Mouse (Mus musculus) cerebellum, adult (tissue): ENCODE measurements around the gene Npas3.

Experiments
- ATAC-seq: cut with Nextera tagmentation; 2 replicates; pipeline ENCODE4 v1.9.2; 2017; ENCODE audit warnings: mild to moderate bottlenecking, moderate library complexity, mixed read lengths; ENCODE audit not compliant: insufficient number of reproducible peaks, low FRiP score, low TSS enrichment

Npas3 gene

DNA sequence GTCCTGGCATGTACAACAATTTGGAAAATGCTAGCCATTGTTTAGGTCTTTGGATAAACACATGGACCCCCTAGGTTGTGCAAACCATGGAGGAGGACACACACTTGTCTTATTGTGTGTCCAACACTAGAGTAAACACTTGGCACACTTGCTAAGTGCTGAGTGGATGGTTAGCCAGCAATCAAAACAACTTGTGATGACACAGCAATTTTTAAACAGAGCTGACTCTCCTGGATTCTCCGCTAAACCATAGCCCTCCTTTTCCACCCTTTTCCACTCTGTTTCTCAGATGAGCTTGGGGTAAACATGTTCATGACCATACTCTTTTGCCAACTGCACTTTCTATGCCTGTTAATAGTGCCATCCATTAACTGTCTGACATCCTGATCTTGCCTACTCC, 309.8 kb downstream of the Npas3 start:
- ATAC-seq, result no peak

DNA sequence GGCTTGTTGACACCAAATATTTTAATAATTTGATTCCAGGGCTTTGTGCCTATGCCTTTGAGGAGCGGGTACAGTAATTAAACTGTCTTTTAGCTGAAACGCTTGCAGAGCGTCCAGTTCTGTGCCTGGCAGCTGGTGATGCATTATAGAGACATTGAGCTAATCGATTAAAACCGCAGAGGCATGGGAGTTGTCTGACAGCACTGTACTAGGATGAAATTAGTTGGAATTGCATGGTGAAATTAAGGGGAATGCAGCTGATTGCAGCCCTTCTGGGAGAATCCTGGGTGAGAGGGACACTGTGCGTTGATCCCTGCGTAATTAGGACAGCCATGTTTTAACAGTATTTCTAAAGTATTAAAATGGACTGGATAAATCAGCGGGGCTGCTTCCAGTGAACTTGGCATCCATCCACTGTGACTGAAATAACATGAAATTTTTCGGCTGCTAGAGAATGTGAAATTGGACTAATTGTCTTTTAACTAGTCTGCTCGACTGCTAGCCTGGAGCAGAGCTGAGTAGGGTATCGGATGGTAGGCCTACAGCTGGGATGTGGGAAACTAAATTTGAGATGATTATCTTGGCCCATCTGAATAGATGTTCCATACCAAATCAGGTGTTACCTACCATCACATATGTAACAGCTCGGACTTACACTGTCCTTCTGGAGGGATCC, 318.4 kb downstream of the Npas3 start:
- ATAC-seq, result no peak

DNA sequence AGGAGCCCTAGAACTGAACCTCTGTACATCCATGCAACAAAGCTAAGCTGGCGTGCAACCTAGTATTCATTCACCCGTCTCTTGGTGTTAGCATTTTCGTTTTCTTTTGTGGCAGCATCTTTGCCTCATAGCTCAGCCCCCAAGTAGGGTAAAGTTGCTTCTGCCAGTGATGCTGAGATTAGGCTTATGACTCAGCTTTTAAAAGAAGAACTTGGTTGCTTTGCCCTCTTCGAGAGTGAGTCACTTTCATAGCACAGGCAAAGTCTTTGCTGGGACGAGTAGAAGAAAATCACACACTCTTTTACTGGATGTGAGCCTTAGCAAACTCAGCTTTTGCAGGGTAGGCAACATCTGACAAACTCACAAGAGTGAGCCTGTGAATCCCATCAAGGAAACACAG, 332.7 kb downstream of the Npas3 start:
- ATAC-seq, result no peak

DNA sequence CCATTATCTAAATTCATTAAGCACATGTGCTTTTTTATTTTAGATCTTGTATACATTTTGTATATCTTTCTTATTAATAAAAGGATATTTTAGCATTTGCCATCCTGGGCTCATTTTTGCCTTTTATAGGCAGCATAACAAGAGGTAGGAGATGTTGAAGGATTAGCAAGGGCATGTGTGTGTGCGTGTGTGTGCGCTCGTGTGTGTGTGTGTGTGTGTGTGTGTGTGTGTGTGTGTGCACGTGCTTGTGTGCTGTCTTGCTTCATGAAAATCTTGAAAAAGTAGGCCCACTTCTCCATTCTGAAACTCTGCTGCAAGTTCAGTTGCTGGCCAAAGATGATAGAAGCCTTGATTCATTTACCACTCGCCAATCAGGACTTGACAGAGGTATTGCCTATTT, 338.8 kb downstream of the Npas3 start:
- no peak for ATAC-seq

DNA sequence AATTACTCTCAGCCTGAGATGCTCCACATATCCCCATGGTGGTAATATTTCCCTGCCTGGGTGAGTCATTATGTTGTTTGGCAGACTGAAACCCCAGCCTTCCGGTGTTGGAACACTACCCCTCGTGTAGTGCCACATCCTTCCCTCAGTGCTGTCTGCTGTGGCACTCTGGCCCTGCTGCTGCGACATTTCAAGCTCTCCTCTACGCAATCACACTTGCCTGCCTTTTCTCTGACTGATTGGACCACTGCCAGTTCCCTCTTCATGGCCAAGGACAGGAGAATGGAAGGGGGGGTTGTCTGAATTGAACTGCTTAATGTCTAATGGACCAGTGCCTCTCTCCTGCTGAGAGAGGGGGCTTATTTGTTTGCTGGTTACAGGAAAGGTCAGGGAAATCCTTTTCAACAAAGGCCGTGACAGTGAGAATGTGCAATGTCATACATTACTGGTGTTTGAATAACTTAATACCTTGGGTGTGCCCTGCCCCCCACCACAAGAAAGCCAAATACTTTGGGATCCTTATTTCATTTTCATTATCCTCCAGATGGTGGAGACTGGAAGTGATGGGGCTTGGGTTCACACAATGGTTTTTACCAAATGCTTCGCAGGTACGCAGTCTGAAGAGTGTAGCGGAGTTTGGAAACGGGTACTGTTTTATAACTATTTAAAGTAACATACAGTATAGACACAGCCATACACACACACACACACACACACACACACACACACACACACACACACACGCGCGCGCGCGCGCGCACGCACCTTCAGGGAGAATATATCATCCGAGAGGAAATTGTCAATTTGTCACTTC, 339.4 kb downstream of the Npas3 start:
- no peak for ATAC-seq

DNA sequence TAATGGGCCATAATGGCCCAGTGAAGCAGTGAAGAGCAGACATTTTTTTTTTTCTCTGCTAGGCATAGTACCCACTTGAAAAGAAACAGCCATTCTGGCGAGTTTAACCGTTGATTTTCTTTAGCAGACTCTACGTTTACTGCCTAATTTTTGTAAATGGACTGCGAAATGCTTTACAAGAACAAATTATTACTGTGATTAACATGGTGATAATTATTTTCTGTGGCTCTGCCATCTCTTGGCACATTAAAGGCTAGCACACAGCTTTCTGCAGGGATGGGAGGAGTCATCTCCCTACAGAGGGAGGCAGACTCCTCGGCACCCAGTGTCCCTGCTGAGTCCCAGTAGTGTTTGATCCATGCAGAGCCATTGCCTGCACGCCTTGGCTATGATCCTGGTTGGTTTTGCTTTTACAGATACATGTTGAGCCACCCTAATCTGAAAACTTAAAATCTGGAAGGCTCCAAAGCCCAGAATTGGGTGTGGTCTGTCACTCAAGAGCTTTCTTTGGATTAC, 341.0 kb downstream of the Npas3 start:
- no peak for ATAC-seq

DNA sequence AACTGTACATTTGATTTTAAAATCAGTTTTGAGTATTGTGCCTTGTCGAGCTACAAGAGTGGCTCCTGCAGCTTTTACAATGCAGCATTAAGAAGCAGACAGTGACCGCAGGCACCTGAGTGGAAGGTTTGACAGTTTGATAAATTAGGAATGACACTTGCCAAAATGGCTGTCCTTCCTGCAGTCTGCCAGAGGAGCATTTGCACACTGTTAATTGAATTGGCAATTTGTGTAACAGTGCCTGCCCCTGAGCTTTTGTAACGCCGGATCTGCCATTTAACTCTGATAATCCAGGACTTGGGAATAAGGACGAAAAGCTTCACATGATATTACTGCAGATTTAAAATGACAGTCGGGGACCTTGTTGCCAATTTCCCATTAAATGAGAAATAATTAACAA, 357.2 kb downstream of the Npas3 start:
- ATAC-seq, result no peak

DNA sequence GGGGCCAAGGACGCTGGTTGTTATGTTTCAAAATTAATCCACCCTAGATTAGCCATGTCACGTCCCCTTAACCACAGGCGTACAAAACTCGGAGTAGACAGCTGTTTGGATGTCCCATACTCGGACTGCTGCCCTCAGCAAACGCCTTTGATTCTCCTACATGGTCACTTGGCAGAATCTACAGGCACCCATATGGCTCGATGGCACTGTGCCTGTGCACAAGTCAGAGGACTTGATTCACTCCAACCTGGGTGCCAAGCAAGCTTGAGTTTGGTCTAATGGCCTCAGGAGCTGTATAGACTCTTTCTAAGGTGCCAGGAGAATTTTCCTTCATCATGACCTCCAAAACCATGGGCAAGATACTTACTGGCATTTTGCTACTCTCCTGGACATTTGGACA, 363.6 kb downstream of the Npas3 start:
- ATAC-seq, result no peak

DNA sequence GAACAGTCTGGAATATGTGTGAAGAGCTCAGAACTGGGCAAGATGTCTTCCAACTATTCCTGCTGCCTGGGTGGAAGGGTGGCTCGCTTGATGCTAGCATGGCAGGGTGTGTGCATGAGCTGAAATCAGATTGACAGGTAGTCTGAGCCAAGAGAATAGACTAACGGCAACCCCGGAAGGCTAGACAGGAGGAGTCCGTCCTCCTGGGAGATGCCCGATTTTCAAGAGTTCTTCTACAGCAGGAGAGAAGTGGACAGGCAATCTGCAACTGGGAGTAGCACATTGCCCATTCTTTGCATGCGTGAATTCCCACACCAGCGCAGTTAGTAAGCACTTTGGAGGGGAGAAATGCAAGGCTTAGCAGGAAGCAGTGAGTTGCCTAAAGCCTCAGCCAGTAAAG, 372.8 kb downstream of the Npas3 start:
- no peak for ATAC-seq

DNA sequence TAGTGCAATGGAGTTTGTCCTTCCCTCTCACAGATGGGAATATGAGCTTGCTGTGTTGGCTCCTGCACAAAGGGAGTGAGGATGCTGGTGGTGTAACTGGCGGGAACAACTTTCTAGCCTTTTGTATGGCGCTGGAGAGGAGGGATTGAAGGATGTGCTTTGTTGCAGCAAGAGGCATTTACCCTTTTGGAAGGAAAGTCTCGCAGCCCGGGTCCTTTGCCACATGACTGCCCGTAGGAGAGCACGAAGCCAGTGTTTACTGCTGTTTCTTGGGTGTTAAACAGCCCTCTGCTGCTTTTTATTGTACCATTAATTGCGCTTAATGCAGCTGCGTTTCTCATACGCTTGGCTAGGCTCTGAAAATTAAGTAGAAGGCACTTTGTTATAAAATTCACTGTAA, 375.3 kb downstream of the Npas3 start:
- no peak for ATAC-seq

DNA sequence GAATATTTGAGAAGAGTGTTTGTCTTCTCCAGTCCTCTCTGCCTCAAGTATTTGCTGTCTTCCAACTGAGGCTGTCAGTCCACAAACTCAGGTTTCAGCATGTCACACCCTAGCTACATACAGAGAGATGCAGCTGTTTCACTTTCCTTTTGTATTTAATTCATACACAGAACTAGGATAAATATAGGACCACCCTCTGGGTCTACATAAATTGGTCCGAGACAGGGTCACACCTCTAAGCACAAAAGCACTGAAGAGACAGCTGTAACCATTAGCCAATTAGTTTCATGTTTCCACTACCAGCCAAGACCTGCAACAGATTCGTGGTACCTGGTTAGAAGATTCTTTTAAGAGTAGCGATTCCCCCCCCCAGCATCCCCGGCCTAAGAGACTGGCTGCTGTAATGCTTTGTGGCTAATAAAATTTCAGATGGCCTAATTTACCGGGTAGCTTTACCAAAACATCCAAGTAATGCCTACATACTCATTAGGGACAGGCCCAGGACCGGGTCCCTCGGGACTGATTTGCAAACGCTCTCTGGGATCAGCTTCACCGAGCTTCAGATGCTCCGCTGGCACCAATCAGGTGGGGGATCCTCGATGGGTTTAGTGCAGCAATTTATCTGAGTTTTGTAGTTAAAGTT, 376.0 kb downstream of the Npas3 start:
- no peak for ATAC-seq

DNA sequence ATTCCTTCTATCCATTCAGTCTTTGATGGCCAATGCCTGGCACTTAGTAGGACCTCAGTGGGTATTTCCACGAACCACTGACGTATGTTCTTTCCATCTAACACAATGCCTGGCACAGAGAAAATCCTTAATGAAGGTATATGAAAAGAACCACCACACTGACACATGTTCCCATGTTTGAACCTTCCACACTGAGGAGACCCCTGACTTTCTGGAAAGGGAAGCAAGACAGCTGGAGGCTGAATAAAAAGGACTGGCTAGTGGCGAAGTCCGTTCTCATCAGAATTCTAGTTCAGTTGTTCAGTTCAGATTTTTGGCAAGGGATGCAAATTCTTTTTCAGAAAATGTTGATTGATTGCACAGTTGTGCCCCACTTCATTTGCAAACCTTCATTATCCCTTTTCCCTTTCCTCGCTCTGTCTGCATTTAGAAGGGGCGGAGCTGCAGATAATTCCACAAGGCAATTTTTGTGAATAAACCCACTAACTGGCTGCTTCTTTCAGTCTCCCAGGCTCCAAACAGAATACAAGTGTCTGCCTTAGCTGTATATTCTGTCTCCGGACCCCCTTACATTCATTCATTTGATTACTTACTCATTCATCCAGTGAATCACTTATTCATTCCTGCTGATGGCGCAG, 381.1 kb downstream of the Npas3 start:
- no peak for ATAC-seq

DNA sequence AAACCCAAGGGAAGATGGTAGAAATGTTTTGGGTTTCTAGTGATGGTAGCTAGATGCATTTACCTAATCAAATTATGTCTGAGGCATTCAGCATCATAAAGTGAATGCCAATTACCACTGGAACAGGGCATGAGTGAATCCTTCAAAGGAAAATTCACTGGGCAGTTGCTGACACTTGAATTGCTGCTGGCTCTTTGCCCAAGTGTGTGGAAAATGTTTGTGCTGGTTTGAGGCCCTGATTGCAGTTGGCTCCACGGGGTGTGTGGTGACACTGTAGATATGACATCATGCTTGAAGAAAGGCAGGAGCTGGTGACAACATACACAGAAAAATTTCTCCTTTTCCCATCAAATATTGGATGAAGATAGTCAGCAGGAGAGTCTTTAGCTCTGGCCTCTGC, 382.1 kb downstream of the Npas3 start:
- ATAC-seq, result no peak

DNA sequence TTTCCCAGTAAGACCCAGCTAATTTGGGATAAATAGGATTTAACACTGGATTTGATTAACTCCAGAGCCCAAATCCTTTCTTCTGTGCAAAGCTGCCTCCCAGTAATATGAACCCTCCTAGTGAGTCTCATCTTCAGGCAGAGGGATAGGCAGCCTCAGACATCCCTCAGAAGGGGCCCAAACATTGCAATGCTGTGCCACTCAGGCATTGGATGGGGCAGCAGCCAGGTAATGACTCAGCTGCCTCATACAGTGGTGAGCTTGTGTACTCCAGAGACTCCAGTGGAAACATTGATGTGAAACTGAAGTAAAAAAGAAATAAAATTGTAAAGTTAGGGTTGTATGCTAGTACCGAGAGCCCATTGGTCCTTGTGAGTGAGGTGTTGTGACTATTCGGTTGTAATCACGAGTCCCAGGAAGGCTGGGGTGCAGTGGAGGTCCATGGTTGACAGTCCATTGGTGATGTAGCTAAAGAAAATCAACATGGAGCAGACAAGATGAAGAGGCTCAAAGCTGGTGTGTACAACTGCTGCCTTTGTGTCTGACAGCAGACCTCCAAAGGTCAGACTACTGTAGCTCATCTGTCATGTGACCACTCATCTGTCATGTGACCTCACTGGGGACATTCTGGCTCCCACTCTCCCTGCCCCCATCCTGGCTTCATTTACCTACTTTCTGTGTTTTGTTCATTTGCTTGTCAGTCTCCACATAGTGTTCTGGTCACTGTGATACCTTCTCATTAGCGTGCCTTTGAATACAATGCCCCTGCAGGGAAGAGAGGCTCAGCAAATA, 383.0 kb downstream of the Npas3 start:
- no peak for ATAC-seq

DNA sequence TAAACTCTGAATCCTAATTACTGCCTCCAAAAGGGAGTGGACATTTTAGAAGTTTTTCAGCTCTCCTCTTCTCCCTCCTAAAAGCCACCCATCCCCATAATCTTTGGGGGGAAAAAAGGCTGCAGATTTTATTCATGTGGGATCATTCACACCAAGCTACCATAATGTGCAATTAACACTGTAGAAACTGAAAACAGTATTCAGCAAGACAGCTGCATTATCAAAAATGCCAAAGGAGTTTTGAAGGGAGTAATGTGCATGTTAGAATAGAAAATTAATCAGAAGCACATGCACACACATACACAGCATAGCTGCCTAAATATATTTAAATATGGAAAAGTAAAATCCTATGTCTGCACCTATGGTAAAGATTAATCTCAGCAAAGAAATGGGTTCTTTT, 390.1 kb downstream of the Npas3 start:
- no peak for ATAC-seq

DNA sequence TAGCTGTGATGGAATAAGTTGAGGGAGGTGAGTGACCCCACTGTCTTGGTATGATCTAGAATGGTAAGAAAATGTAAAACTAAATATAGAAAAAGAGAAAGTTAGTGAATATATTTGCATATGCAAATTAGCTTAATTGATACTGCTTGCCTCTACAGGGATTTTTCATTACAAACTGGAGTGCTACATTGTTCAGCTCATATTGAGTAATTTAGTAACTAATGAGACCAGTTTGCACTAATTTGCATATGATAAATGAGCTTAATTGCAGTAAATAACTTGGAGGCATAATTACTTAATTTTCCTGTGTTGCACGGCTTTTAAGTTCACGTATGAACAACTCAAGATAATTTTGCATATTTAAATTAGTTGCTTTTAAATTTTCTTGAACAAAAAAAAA, 398.8 kb downstream of the Npas3 start:
- no peak for ATAC-seq

DNA sequence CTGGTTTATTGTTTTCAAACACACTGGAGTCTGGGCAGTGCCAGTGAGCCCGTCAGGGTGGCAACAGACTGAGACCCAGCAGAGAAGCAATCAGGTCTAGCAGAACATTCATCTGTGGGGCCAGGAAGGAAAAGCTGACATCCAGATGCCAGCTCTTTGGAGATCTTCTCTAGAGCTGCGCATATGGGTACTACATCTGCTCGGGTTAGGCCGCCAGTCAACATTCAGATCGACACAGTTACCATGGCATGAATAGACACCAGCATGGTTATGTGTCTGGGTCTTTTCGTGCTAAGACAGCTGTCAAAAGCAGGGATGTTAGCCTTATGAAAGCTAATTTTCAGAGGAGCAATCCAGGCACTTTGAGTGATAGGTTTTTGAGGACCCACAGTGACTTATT, 407.8 kb downstream of the Npas3 start:
- ATAC-seq, result no peak

DNA sequence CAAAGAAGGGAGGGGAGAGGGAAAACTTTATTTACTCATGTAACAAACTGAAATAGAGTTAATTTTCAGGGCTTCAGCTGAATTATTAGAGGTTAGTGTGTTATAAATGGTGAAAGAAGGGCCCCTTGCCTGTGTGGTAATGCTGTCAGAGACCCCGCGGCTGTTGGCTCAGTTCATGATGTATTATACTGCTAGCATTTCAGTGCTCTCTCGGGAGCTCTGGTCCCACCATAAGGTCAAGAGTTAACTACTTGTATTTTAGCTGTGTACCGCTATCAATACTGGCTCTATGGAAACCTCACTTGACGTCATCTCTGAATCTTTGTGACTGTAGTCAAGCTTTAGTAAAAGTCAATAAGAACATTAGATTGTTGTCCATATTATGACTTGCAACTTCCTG, 415.6 kb downstream of the Npas3 start:
- ATAC-seq, result no peak

DNA sequence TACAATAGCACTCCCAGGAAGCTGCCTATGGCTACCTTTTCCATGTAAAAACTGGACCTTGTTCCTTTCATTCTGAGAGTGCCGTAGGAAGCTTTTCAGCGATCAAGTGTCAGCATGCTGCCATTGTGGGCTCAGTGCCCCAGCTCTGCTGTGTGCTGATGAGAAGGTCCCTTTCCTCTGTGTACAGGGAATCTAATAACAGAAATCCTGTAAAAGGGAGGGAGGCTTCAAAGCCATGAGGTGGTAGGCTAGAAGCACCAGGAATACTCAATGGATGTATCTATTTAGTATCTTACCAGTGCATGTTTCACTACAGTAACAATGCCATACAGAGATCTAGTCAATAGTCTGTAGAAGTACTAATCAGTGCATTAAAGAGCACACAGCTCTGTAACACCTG, 423.4 kb downstream of the Npas3 start:
- ATAC-seq, result no peak

DNA sequence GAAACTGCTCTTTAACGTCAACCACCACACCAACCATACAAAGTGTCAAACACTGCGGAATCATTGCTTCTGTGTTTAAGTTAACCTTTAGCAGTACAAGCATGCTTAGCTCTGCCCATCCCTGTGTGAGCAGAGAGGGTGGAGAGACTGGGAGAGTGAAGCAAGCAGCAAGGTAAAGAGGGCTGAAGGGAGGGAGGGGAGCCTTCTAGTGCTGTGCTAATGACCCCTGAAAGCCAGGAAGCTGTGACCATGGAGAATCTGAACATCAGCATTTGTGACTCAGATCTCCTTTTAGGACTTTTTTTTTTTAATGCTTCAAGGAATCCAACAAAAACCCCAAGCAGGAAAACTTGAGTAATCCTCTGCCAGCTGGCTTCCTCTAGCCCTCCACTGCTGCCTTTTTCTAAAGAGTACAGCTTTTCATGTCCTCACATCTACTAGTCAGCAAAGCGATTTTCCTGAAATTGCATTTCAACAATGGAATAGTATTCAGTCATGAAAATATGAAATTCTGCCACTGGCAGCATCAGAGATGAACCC, 428.7 kb downstream of the Npas3 start:
- ATAC-seq, result no peak
